Mouse (Mus musculus): ENCODE data around the gene Olfr773. TPM values are rescaled to one million over a fixed set of nuclear protein-coding genes. Genes with fewer than 3 reads are reported as not detected.
"Not testable (repeated sequence)": the region's sequence is repeated elsewhere in the genome, so short reads cannot be mapped to it uniquely, and the experiment has no call there.

The Olfr773 gene
- not detected in 2 replicates for polyA plus RNA-seq (2012; rRNA removed)

- not testable (repeated sequence) for DNase-seq (ENCODE audit: low read depth, low spot score)
Measured at GRCm38 (mm10) chr10:129187319-129187718, at the start of gene Olfr773. Olfr773 (minus strand) TSS chr10:129187419.

- WGBS, result 61% methylated on average over 2 of the region's 2 CpGs
- no peak for DNase-seq (ENCODE audit: low read depth, low spot score)
Measured at GRCm38 (mm10) chr10:129235904-129236303, 48.7 kb upstream of the Olfr773 start, which contains the start of gene Olfr774. Olfr774 (plus strand) TSS chr10:129236204.

- WGBS, result 81% methylated on average over 1 of the region's 1 CpGs
Measured at GRCm38 (mm10) chr10:129230737-129231136, 43.5 kb upstream of the Olfr773 start.

DNA sequence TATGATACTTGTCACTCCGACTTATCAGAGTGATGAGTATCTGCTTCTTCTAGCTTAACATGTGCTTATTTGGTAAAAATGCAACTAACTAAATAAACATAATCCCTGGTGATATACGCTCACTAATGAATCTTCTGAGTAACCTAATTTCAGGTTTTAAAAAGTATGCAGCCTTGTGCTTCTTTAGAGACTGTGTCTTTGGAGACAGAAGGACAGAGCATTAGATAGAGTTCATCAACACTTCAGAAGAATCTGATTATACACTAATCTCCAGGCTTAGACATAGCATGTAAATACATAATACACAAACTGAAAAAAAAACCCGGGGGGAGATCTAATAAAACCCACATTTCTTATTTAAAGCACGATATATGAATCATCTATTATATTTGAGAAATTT, 9.4 kb downstream of the Olfr773 start, which contains the start of gene Olfr772:
Gene Olfr772, minus strand, starts transcription at position 101 of the 400 bp plus-strand sequence.
- 79% methylated on average over 4 of the region's 4 CpGs for WGBS
- not testable (repeated sequence) for DNase-seq (ENCODE audit: low read depth, low spot score)

More at GRCm38 (mm10) chr10:129230737-129231136, 43.5 kb upstream of the Olfr773 start:
- no peak for DNase-seq (ENCODE audit: low read depth, low spot score)

DNA sequence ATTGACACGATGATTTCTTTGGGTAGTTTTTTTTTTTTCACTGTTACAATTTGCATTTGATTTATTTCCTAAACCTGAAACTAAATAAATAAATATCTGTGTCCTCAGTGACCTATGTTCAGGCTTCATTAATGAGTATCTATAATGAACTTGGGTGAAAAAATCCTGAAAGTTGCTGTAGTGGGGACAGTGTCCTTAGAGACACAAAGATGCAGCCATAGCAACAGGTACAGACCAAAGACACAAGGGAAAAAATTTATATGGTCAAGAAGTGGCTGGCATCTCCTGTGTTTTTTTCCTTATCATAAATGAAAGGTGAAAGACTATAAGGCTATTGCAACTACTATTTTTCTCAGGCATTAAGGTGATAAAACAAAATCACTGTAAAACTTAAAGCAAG, 22.6 kb downstream of the Olfr773 start, which contains the start of gene Olfr771:
Gene Olfr771, minus strand, starts transcription at position 101 of the 400 bp plus-strand sequence.
- WGBS, result 73% methylated on average over 1 of the region's 1 CpGs
- DNase-seq (ENCODE audit: low read depth, low spot score), result no peak

GRCm38 (mm10) chr10:129138898-129139297, 48.3 kb downstream of the Olfr773 start, which contains the start of gene Olfr770:
Olfr770 (minus strand) TSS chr10:129138998.
- 66% methylated on average over 2 of the region's 2 CpGs for WGBS
- DNase-seq (ENCODE audit: low read depth, low spot score), result no peak

Other genes with a start within 250 kb of the Olfr773 start
- gene Mettl7b, start 226.4 kb downstream of the Olfr773 start, polyA plus RNA-seq (2012; rRNA removed), result 34.5 and 82.9 TPM in 2 replicates
- not detected in 2 replicates for gene Olfr9, start 198.0 kb downstream of the Olfr773 start, polyA plus RNA-seq (2012; rRNA removed)
- not detected in 2 replicates for gene Olfr763, start 176.6 kb downstream of the Olfr773 start, polyA plus RNA-seq (2012; rRNA removed)
- gene Olfr764-ps1, start 147.5 kb downstream of the Olfr773 start, polyA plus RNA-seq (2012; rRNA removed), result not detected in 2 replicates
- gene Olfr765, start 137.4 kb downstream of the Olfr773 start, polyA plus RNA-seq (2012; rRNA removed), result not detected in 2 replicates
- gene Olfr766-ps1, start 118.4 kb downstream of the Olfr773 start, polyA plus RNA-seq (2012; rRNA removed), result not detected in 2 replicates
- not detected in 2 replicates for gene Olfr767, start 104.5 kb downstream of the Olfr773 start, polyA plus RNA-seq (2012; rRNA removed)
- not detected in 2 replicates for gene Olfr768, start 88.0 kb downstream of the Olfr773 start, polyA plus RNA-seq (2012; rRNA removed)
- not detected in 2 replicates for gene Olfr769, start 69.6 kb downstream of the Olfr773 start, polyA plus RNA-seq (2012; rRNA removed)
- not detected in 2 replicates for gene Olfr770, start 48.4 kb downstream of the Olfr773 start, polyA plus RNA-seq (2012; rRNA removed)
- gene Olfr771, start 22.7 kb downstream of the Olfr773 start, polyA plus RNA-seq (2012; rRNA removed), result not detected in 2 replicates
- not detected in 2 replicates for gene Olfr772, start 9.5 kb downstream of the Olfr773 start, polyA plus RNA-seq (2012; rRNA removed)
- gene Olfr774, start 48.8 kb upstream of the Olfr773 start, polyA plus RNA-seq (2012; rRNA removed), result not detected in 2 replicates
- gene Olfr775, start 61.0 kb upstream of the Olfr773 start, polyA plus RNA-seq (2012; rRNA removed), result not detected in 2 replicates
- not detected in 2 replicates for gene Olfr776, start 71.7 kb upstream of the Olfr773 start, polyA plus RNA-seq (2012; rRNA removed)
- gene Olfr777, start 84.1 kb upstream of the Olfr773 start, polyA plus RNA-seq (2012; rRNA removed), result not detected in 2 replicates
- gene Olfr780, start 130.7 kb upstream of the Olfr773 start, polyA plus RNA-seq (2012; rRNA removed), result not detected in 2 replicates
- not detected in 2 replicates for gene Olfr781, start 141.4 kb upstream of the Olfr773 start, polyA plus RNA-seq (2012; rRNA removed)
- gene Olfr782, start 161.4 kb upstream of the Olfr773 start, polyA plus RNA-seq (2012; rRNA removed), result not detected in 2 replicates
- 0.04 and 0.08 TPM in 2 replicates for gene Olfr784, start 196.7 kb upstream of the Olfr773 start, polyA plus RNA-seq (2012; rRNA removed)
- not detected in 2 replicates for gene Olfr785, start 218.0 kb upstream of the Olfr773 start, polyA plus RNA-seq (2012; rRNA removed)
- gene Olfr786, start 239.9 kb upstream of the Olfr773 start, polyA plus RNA-seq (2012; rRNA removed), result not detected in 2 replicates

All from large intestine, adult 2 months (tissue).